In genomic region chr5:117269395-117269794, GRCm38 (mm10) we compare ENCODE assay signal across 23 mouse cellular contexts.
"Had no signal": no experiment of that assay in that cellular context is flagged by ENCODE, and none has a peak within 500 bp of the region (broad histone marks: within the 10 kb centered on the region; RNA-seq: fewer than 3 reads in every experiment).

No protein-coding gene starts in this region.

- ATAC-seq: hindbrain, embryonic 16.5 days; inflammation-experienced regulatory T-cells, adult 6 months had no signal

- H3K4me2 ChIP-seq: heart, embryonic 12.5 days; hindbrain, embryonic 12.5 days; hindbrain, embryonic 14.5 days; kidney, embryonic 15.5 days; limb, embryonic 13.5 days; limb, embryonic 15.5 days had no signal

- H3K9me3 ChIP-seq: heart, embryonic 12.5 days; hindbrain, embryonic 10.5 days; hindbrain, embryonic 12.5 days; kidney, embryonic 15.5 days; limb, embryonic 13.5 days; limb, embryonic 15.5 days had no signal

- H3K27ac ChIP-seq: gastrocnemius, adult 2 months; hindbrain, embryonic 12.5 days; hindbrain, embryonic 14.5 days; kidney, embryonic 15.5 days; kidney, postnatal 0 days; limb, embryonic 13.5 days; limb, embryonic 15.5 days had no signal

- H3K4me1 ChIP-seq: heart, embryonic 12.5 days; hindbrain, embryonic 12.5 days; limb, embryonic 13.5 days; limb, embryonic 15.5 days had no signal

- H3K4me3 ChIP-seq: gastrocnemius, adult 2 months; heart, embryonic 12.5 days; hindbrain, embryonic 10.5 days; hindbrain, embryonic 12.5 days; kidney, embryonic 15.5 days; limb, embryonic 13.5 days; limb, embryonic 15.5 days had no signal

- H3K27me3 ChIP-seq: heart, embryonic 12.5 days; hindbrain, embryonic 12.5 days; kidney, embryonic 15.5 days; limb, embryonic 13.5 days; limb, embryonic 15.5 days had no signal

- DNase-seq: gastrocnemius, adult 2 months; gastrocnemius, postnatal 10 days; gastrocnemius, postnatal 25 days; heart, adult 18-20 months; heart, postnatal 10 days; heart, postnatal 4 days; kidney, adult 11 months; kidney, adult 2 months; kidney, adult 9 months; kidney, postnatal 14 days; kidney, postnatal 36 days; layer of hippocampus, adult 9-11 months; layer of hippocampus, postnatal 36 days had no signal

- H3K9ac ChIP-seq: heart, embryonic 12.5 days; hindbrain, embryonic 12.5 days; hindbrain, embryonic 14.5 days; kidney, embryonic 15.5 days; limb, embryonic 13.5 days; limb, embryonic 15.5 days had no signal

- H3K36me3 ChIP-seq: limb, embryonic 13.5 days had no signal
